Mouse (Mus musculus) midbrain, embryonic 14.5 days (tissue): ENCODE measurements around the gene Gnb2. TPM values are rescaled to one million over a fixed set of nuclear protein-coding genes. Genes with fewer than 3 reads are reported as not detected.

Source experiments
- ATAC-seq: fragments of 200-750 bp; cut with Nextera tagmentation; 2 replicates; pipeline ENCODE4 v1.8.0; 2017; ENCODE audit warnings: moderate number of reproducible peaks, moderate library complexity; ENCODE audit not compliant: low FRiP score, low TSS enrichment
- DNase-seq: peaks from one replicate; pipeline ENCODE4 v3.0.0-alpha.2; 2015
- H3K27ac ChIP-seq: fragments of 300-500 bp; sonication (generic); replicated peaks from 2 replicates; pipeline ENCODE4 v1.5.1; 2014; ENCODE audit warnings: mild to moderate bottlenecking, low read depth, low read length, moderate library complexity
- H3K27me3 ChIP-seq: fragments of 300-500 bp; sonication (generic); 2 replicates; pipeline ENCODE4 v1.6.1; 2014; ENCODE audit warnings: low read length, control low read depth, mixed read lengths; ENCODE audit not compliant: control insufficient read depth, insufficient read depth
- H3K36me3 ChIP-seq: fragments of 300-500 bp; sonication (generic); 2 replicates; pipeline ENCODE4 v1.6.1; 2014; ENCODE audit warnings: low read length, control low read depth; ENCODE audit not compliant: control insufficient read depth, insufficient read depth
- H3K4me1 ChIP-seq: fragments of 300-500 bp; sonication (generic); 2 replicates; pipeline ENCODE4 v1.6.1; 2014; ENCODE audit warnings: mild to moderate bottlenecking, antibody characterized with exemption, low read length, control low read depth; ENCODE audit not compliant: control insufficient read depth, insufficient read depth
- H3K4me2 ChIP-seq: fragments of 300-500 bp; sonication (generic); 2 replicates; pipeline ENCODE4 v1.6.1; 2014; ENCODE audit warnings: mild to moderate bottlenecking, low read length, moderate library complexity
- H3K4me3 ChIP-seq: fragments of 300-500 bp; sonication (generic); replicated peaks from 2 replicates; pipeline ENCODE4 v1.5.1; 2014; ENCODE audit warnings: low read depth, low read length
- H3K9ac ChIP-seq: fragments of 300-500 bp; sonication (generic); replicated peaks from 2 replicates; pipeline ENCODE4 v1.6.1; 2014; ENCODE audit warnings: mild to moderate bottlenecking, low read length, moderate library complexity
- H3K9me3 ChIP-seq: fragments of 300-500 bp; sonication (generic); 2 replicates; pipeline ENCODE4 v1.6.1; 2016; ENCODE audit warnings: low read length, control low read depth, mixed read lengths; ENCODE audit not compliant: control insufficient read depth
- WGBS: fragments of 180-500 bp; shearing (Covaris S2); extraction: QIAGEN DNeasy Blood & Tissue Kit; methylation state at CpG from one replicate; pipeline ENCODE4 v1.1.7; 2014; 5-methylcytosine and 5-hydroxymethylcytosine counted together
- polyA plus RNA-seq: library from polyadenylated mRNA; unstranded; fragments of >200 nt; fragmentation: Nextera tagmentation; extraction: Ambion mirVana; gene quantifications from 2 replicates; pipeline ENCODE4 v1.2.1, GENCODE M21; 2014

Gnb2 gene
- polyA plus RNA-seq, 1 experiment from 2014 or later = 633 TPM

DNA sequence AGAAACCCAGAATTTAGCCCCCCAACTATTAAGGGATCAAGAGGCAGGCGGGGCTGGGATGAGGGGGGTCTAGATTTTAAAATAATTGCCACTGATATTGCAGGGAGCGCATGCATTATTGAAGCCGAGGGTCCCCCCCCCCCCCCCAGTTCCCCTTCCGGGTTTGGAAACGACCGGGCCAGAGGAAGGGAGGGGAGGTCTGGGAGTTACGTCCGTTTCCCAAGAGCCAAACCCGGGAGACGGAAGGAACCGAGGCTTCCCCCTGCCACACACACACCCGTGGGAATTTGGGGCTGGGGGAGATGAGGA lies 548 bp downstream of the Gnb2 start:
- Histone ChIP-seq H3K9me3 (no peaks in the 10 kb centered on the region), H3K36me3 (peaks cover 25% of the 10 kb centered on the region), H3K4me1 (peaks cover 11% of the 10 kb centered on the region), H3K9ac (peak overlapping the region; percentile 97), H3K4me3 (peak overlapping the region; percentile 92), H3K27me3 (no peaks in the 10 kb centered on the region), H3K4me2 (peak overlapping the region; percentile 92), H3K27ac (peak overlapping the region; percentile 98)
- DNase-seq (no peak), ATAC-seq (no peak)
- 0% methylated on average over 10 of the region's 12 CpGs for WGBS

GRCm38 (mm10) chr5:137532131-137532807 lies 1.0 kb downstream of the Gnb2 start:
- no peak for ATAC-seq
- Histone ChIP-seq H3K4me2 (peak overlapping the region; percentile 92), H3K4me3 (peak overlapping the region; percentile 92), H3K27me3 (no peaks in the 10 kb centered on the region), H3K4me1 (peaks cover 11% of the 10 kb centered on the region), H3K9me3 (no peaks in the 10 kb centered on the region), H3K9ac (peak overlapping the region; percentile 97), H3K36me3 (peaks cover 30% of the 10 kb centered on the region), H3K27ac (peak overlapping the region; percentile 98)
- peak; percentile 55 for DNase-seq
- WGBS = under 1% methylated on average over 19 of the region's 19 CpGs

DNA sequence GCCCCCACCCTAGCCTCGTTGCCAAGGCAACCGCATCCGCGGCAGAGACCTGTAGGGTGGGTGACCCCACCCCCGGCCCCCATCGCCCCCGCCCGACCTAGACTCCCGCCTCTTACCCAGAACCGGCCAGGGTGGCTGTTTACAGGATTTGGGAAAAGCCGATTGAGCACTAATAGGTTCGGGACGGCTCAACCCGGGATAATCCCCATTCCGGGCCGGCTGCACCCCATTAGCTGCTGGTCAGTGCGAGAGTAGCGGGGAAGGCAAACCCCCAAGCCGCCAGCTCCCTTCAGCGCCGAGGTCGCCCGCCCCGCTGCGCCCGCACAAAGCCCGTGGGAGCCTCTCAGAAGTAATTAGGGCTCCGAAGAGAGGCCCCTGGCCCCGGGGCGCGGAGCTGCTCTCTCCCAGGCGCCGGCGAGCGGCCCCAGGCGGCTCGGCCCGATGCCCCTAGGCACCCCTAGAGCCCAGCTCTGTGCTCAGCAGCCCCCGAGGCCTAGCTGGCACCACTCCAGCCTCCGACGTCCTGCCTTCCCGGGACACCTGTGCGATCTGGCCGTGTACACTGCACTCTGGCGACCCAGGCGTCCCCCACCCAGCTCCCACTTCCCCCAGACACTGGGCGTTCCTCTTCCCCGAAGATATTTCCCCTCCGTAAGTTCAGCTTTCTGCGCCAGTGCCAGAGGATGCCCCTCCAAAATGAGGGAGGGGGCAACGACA lies 1.7 kb downstream of the Gnb2 start:
- H3K27ac ChIP-seq = peak overlapping the region; percentile 98
- WGBS = 0% methylated on average over 45 of the region's 51 CpGs
- peak overlapping the region; percentile 97 for H3K9ac ChIP-seq
- H3K27me3 ChIP-seq = no peaks in the 10 kb centered on the region
- no peaks in the 10 kb centered on the region for H3K9me3 ChIP-seq
- peaks cover 11% of the 10 kb centered on the region for H3K4me1 ChIP-seq
- peak overlapping the region; percentile 92 for H3K4me3 ChIP-seq
- H3K36me3 ChIP-seq = peaks cover 37% of the 10 kb centered on the region
- peak overlapping the region; percentile 92 for H3K4me2 ChIP-seq
- ATAC-seq (peak; percentile 31), DNase-seq (no peak)

- Histone ChIP-seq H3K27me3 (no peaks in the 10 kb centered on the region), H3K4me3 (peak overlapping the region; percentile 92)
- under 1% methylated on average over 45 of the region's 46 CpGs for WGBS
These were observed 2.5 kb downstream of the Gnb2 start for GRCm38 (mm10) chr5:137530588-137531413.

DNA sequence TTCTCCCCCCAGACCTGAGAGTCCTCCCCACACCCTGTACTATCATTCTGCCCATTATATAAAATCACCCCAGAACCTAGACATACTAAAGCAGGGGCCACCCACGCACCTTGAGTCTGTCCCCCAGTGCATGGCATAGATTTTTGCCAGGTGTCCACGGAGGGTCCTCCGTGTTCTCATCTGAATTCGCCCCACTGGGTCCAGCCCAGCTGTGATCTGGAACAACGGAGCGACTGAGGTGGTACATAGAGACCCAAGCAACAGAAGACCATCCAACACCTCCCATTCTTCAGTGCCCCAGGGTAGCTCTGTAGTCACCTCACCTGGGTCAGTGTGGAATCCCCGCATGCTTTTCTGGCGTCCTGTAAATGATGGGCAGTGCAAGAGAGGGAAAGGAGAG lies 3.2 kb downstream of the Gnb2 start:
- Histone ChIP-seq H3K9ac (peak overlapping the region; percentile 97), H3K27ac (peak overlapping the region; percentile 98), H3K4me2 (peak overlapping the region; percentile 92), H3K36me3 (peaks cover 51% of the 10 kb centered on the region), H3K4me1 (peaks cover 11% of the 10 kb centered on the region), H3K9me3 (no peaks in the 10 kb centered on the region), H3K4me3 (peak overlapping the region; percentile 92), H3K27me3 (no peaks in the 10 kb centered on the region)
- DNase-seq = no peak
- no peak for ATAC-seq
- 61% methylated on average over 8 of the region's 8 CpGs for WGBS

More at GRCm38 (mm10) chr5:137530588-137531413, 2.5 kb downstream of the Gnb2 start:
- DNase-seq (peak; percentile 95), ATAC-seq (peak; percentile 78)
- H3K27ac ChIP-seq = peak overlapping the region; percentile 98
- peak overlapping the region; percentile 92 for H3K4me2 ChIP-seq
- H3K36me3 ChIP-seq = peaks cover 44% of the 10 kb centered on the region
- peaks cover 11% of the 10 kb centered on the region for H3K4me1 ChIP-seq
- no peaks in the 10 kb centered on the region for H3K9me3 ChIP-seq
- H3K9ac ChIP-seq = peak overlapping the region; percentile 97

- peak overlapping the region; percentile 97; the same call in 1 of the 2 replicates for H3K9ac ChIP-seq
- H3K4me3 ChIP-seq = peak overlapping the region; percentile 92
- 66% methylated on average over 15 of the region's 15 CpGs for WGBS
- DNase-seq (no peak), ATAC-seq (no peak)
- no peak overlapping the region; the same call in 1 of the 2 replicates for H3K27ac ChIP-seq
- peak overlapping the region; percentile 92 for H3K4me2 ChIP-seq
- no peaks in the 10 kb centered on the region for H3K27me3 ChIP-seq
- H3K4me1 ChIP-seq = peaks cover 11% of the 10 kb centered on the region
- peaks cover 58% of the 10 kb centered on the region for H3K36me3 ChIP-seq
- H3K9me3 ChIP-seq = no peaks in the 10 kb centered on the region
These were observed 3.9 kb downstream of the Gnb2 start for GRCm38 (mm10) chr5:137529221-137529995.

DNA sequence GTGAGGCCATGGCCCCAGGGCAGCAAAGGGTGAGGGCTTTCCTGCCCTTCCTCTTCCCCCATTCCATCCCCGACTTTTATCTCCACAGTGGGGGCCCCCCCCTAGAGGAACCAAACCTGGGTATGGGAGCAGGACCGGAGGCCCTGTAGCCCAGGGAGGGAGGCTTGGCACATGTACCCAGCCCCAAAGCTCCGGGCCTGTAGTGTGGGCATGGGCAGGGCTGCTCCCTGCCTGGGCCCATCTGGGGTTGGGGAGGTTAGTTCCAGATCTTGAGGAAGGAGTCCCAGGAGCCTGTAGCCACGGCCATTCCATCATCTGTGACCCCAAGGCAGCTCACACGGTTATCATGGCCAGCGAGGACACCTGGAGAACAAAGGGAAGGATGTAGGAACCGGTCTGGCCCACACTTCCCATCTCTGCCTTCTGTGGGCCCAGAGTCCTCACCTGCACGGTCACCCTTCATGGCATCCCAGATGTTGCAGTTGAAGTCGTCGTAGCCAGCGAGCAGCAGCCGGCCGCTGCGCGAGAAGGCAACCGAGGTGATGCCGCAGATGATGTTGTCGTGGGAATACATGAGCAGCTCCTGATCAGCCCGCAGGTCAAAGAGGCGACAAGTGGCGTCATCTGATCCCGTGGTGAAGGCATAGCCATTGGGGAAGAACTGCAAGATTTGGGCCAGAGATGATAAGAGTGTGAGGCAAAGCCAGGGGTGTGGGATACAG lies 4.9 kb downstream of the Gnb2 start:
- H3K9me3 ChIP-seq = no peaks in the 10 kb centered on the region
- H3K9ac ChIP-seq = 0 out of 2 replicates have a peak overlapping the region, but pooled peaks have one; percentile 6
- H3K4me3 ChIP-seq = no peak overlapping the region
- no peaks in the 10 kb centered on the region for H3K27me3 ChIP-seq
- H3K27ac ChIP-seq = no peak overlapping the region
- peaks cover 11% of the 10 kb centered on the region for H3K4me1 ChIP-seq
- DNase-seq (no peak), ATAC-seq (no peak)
- no peak overlapping the region for H3K4me2 ChIP-seq
- peaks cover 68% of the 10 kb centered on the region for H3K36me3 ChIP-seq
- 83% methylated on average over 22 of the region's 22 CpGs for WGBS
